Mouse (Mus musculus) central nervous system, embryonic 18 days (tissue): ENCODE data around the gene Olfr742. TPM values are rescaled to one million over a fixed set of nuclear protein-coding genes. Genes with fewer than 3 reads are reported as not detected.

Experiments
- polyA plus RNA-seq: library from polyadenylated mRNA; depleted of rRNA; stranded (reverse); fragments of >200 nt; gene quantifications from 2 replicates; pipeline ENCODE4 v1.2.3, GENCODE M21; 2012; rRNA removed

Gene Olfr742
- not detected in 2 replicates for polyA plus RNA-seq

GRCm38 (mm10) chr14:50503300-50503699, at the start of gene Olfr742:
Gene Olfr742 (plus strand): TSS chr14:50503600.

GRCm38 (mm10) chr14:50472438-50472837, 31.0 kb upstream of the Olfr742 start, which contains the start of gene Olfr741:
Gene Olfr741 (plus strand): TSS chr14:50472738.

GRCm38 (mm10) chr14:50521539-50521938, 18.1 kb downstream of the Olfr742 start, which contains the start of gene Olfr743:
Gene Olfr743 (plus strand): TSS chr14:50521839.

Other genes starting within 250 kb of the Olfr742 start
- not detected in 2 replicates for gene Olfr732, start 219.4 kb upstream of the Olfr742 start, polyA plus RNA-seq
- not detected in 2 replicates for gene Olfr733, start 202.1 kb upstream of the Olfr742 start, polyA plus RNA-seq
- not detected in 2 replicates for gene Olfr734, start 176.8 kb upstream of the Olfr742 start, polyA plus RNA-seq
- gene Olfr735, start 154.7 kb upstream of the Olfr742 start, polyA plus RNA-seq: not detected in 2 replicates
- not detected in 2 replicates for gene Tlr11, start 145.7 kb upstream of the Olfr742 start, polyA plus RNA-seq
- gene Olfr736, start 122.4 kb upstream of the Olfr742 start, polyA plus RNA-seq: not detected in 2 replicates
- gene Olfr738, start 96.0 kb upstream of the Olfr742 start, polyA plus RNA-seq: not detected in 2 replicates
- gene Olfr739, start 85.0 kb upstream of the Olfr742 start, polyA plus RNA-seq: not detected in 2 replicates
- gene Olfr740, start 58.1 kb upstream of the Olfr742 start, polyA plus RNA-seq: not detected in 2 replicates
- not detected in 2 replicates for gene Olfr741, start 30.9 kb upstream of the Olfr742 start, polyA plus RNA-seq
- not detected in 2 replicates for gene Olfr743, start 18.2 kb downstream of the Olfr742 start, polyA plus RNA-seq
- not detected in 2 replicates for gene Olfr744, start 111.3 kb downstream of the Olfr742 start, polyA plus RNA-seq
- gene Olfr745, start 135.8 kb downstream of the Olfr742 start, polyA plus RNA-seq: not detected in 2 replicates
- not detected in 2 replicates for gene Olfr746, start 143.5 kb downstream of the Olfr742 start, polyA plus RNA-seq
- not detected in 2 replicates for gene Olfr747, start 189.6 kb downstream of the Olfr742 start, polyA plus RNA-seq
- not detected in 2 replicates for gene Olfr748, start 203.8 kb downstream of the Olfr742 start, polyA plus RNA-seq
- not detected in 2 replicates for gene Olfr749, start 241.5 kb downstream of the Olfr742 start, polyA plus RNA-seq